Mouse (Mus musculus): ENCODE measurements at regions not wholly inside any gene's neighbourhood (a gene's known extent, or its start where the extent isn't known, plus 50 kb on each side); places are given as distances from the start of the nearest gene placed in this dataset.
A peak's percentile ranks its signal among the peaks of the same experiment; 100 is the strongest.

DNA sequence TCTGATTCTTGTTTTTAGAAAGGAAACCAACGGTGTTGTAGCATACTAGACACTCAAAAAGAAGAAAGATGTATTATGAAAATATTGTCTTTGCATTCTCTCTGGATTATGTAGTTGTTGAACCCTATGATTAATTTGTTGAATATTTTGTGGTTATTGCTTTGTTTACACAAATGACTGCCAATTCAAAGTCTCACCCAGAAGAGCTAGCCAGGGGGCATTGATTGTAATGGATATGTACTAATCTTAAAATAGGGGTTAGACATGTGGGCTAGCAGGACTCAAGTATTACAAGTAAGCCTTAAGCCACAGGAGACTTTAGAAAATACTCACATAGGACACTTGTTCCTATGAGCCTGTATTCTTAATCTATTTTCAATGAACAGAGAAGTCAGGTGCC lies 135.3 kb upstream of the Tnfaip3 start:
- no peak for DNase-seq (ENCODE audit: low read depth, low spot score)
- 86% methylated on average over 1 of the region's 1 CpGs for WGBS

DNA sequence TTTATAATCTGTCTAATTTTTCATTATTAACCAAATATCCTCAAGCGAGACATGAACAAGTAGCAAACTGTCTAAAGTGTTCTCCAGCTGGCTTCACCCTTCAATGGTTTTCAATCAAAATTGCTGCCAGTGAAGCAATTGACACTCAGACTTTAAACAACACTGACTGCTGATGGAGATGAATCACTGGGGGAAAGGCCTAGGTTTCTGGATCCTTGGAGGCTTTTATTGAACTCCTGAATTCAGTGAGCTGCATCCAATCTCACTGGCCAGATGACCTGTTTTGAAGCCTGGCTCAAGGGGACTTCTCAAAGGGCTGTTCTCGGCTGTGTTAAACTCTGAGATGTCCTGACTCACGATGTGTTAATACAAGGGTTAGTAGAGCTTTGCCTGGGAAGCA lies 134.5 kb upstream of the Tnfaip3 start:
- DNase-seq (ENCODE audit: low read depth, low spot score): no peak
- WGBS: 84% methylated on average over 3 of the region's 3 CpGs

DNA sequence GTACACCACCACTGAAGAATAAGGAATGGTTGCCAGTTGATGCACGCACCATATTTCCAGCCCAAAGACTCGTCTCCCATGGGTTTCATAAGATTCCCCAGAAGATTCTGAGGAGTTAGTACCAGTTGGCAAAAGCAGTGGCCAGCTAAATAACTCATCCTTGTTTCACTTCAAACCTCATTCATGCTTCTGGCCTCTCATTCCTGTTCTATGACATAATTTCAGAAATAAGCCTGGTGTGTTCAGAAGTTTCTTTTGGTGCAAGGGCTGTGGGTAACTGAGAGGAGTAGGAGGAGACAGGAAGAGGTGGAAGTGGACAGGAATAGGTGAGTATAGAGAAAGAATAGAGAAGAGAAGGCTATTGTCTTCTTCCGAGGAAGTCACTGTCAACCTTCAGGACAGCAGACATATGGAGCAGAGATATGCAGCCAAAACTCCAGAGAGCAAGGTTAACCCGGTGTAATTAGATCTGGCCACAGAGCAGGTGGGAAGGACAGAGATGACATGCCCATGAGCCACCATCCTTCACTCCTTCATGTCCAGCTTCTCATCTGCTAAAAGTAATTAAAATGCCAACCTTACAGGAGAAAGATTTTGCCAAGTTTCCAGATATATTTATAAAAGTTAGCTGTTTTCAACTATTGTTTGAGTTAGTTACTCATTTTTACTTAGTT lies 133.9 kb upstream of the Tnfaip3 start:
- 75% methylated on average over 4 of the region's 4 CpGs for WGBS
- no peak for DNase-seq (ENCODE audit: low read depth, low spot score)

DNA sequence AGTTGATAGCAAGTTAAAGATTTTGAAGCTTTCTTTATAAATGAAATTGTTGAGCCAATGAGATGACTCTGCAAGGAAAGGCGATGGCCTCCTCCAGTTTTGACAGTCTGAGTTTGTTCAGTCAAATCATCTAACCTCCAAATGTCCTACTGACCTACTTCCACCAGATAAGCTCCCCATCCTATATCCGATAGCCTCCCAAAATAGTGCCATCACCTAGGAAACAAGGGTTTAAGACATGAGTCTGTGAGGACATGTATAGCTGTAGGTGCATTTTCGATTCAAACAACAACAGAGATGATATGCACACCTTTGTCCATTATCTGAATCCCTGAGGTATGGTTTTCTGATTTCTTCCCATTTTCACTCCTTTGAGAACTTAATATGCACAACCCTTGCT lies 126.0 kb upstream of the Tnfaip3 start:
- DNase-seq (ENCODE audit: low read depth, low spot score): no peak
- 93% methylated on average over 3 of the region's 3 CpGs for WGBS

DNA sequence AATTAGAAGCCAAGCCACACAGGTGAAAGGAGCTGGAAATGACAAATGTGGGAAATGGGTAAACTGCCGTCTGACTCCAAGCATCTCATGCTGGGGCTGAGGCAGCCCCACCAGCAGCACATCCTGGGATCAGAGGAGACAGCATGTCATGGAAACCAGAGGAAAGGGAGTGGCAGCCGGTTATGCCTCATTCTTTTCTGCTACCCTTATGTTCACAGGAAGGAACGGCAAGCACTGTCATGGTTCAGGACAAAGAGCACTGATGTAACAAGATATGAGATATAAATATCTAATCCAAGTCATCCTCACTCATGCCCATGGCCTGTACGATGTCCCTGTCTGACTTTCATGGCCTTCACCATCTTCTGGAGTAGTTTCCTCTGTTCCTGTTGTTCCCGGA lies 125.2 kb upstream of the Tnfaip3 start:
- 72% methylated on average over 5 of the region's 5 CpGs for WGBS
- DNase-seq (ENCODE audit: low read depth, low spot score): no peak

DNA sequence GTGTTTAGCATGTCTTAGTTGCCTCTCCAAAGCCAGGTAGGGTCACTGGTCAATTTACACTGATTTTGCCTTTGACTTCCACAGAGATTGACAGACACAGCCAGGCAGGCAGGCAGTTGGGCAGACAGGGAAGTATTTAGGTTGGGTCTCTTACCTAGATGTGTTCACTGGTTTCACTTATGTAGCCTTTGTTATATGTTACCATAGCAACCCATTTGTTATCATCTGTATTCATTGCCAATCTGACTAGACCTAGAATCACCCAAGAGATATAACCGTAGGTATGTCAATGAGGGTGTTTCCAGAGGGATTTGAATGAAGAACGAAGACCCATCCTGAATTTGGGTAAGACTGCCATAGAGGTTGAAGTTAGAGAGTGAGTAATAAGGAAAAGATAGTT lies 123.8 kb upstream of the Tnfaip3 start:
- DNase-seq (ENCODE audit: low read depth, low spot score): no peak
- 67% methylated on average over 2 of the region's 2 CpGs for WGBS

DNA sequence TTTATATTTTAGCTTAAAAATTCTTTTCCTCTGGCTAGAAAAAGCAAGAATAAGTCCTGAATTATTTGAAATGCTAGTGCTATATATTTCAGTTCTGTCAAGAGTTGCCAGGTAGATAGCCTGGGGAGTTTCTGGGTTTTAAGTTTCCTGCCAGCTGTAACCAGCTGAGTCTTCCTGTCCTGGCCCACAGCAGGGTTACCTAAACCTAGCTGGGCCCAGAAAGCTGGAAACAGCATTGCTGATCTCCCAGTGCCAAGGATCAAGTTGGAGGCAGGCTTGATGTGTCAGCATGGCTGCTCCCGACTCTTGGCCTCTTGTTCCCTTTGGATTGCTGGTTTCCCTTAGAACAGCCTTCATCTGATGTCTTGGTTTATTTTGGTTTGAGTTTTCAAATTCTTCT lies 122.8 kb upstream of the Tnfaip3 start:
- 84% methylated on average over 1 of the region's 1 CpGs for WGBS
- DNase-seq (ENCODE audit: low read depth, low spot score): no peak

DNA sequence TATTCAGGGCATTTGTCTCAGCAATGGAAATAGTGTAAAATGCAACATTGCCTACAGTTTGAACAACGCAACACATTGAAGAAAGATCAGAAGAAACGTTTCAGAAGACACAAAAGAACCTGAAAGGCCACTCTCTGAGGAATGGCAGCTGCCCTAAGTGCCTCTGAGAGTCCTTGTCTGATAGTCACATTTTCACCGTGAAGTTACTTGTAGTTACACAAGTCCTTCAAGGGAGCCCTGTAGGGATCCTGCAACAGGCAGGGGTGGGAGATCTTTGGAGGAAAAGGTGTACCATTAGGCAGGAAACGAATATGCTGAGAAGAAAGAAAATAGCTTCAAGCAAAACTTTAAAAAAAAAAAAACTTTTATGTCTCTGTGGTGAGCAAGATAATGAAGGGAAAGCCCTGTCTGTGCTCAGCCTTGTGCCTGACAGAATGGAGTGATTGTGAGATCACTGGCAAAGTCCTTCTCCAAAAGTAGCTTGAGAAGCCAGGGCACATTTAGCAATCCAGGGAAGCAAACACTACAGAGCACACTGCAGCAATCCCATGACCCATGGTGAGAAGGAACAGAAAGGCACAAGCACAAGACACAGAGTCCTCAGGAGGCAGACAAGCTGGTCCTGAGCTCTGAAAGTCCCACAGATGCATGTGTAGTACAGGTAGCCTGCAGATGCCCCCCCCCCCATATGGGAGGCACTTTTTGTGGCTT lies 112.3 kb upstream of the Tnfaip3 start:
- WGBS: 69% methylated on average over 4 of the region's 4 CpGs
- no peak for DNase-seq (ENCODE audit: low read depth, low spot score)

DNA sequence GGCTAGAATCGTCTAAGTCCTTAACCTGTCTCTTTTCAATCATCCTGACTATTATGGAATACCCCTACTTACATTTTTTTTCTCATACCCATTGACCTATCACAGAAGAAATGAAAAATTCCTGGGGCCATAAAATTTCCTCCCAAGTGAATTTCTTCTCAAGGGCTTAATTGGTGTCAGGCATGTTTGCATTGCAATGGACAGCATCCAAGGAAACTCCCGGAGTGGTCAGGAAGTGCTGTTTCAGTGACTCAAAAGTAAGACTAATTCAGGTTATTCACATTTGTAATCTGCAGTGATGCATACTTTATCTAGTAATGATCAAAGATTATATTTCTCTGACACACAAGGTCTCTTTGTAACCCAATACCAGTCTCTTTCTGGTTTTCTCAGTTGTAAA lies 111.5 kb upstream of the Tnfaip3 start:
- no peak for DNase-seq (ENCODE audit: low read depth, low spot score)
- whole genome bisulfite sequencing: 19% methylated on average over 2 of the region's 2 CpGs

DNA sequence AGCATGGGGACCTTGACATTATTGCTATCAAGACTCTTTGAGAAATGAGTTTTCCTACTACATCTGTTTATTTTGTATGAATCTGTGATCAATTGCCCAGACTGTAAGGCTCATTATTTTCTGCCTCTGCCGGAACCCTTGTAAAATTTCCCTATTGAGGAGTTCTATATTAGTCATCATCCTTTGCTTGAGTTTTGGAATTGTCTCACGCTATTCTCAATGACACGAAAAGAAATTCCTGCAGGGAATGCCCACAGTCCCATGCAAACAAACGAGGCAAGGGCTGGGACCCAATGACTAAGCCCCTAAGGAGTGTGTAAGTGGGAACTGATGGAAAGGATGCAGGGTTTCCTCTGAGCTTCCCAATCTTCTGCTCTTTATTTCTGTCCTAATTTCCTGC lies 111.0 kb upstream of the Tnfaip3 start:
- 51% methylated on average over 4 of the region's 4 CpGs for WGBS

DNA sequence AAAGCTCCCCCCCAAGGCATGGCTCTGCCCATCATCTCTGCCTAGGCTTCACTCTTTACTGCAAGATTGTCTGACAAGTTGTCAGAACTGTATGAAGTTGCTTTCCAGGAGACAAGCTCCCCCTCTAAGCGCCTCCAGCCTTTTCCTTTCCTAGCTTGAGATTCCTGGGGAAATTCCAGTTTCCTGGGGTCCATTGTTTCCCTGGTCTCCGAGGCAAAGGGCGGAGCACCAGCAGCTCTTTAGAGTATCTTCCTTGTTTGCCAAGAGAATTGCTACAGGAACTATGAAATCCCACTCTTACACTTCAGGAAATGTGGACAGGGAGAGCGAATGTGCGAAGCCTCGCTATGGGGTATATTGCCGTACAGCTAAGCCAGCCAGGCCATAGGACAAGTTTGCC lies 108.2 kb upstream of the Tnfaip3 start:
- DNase-seq (ENCODE audit: low read depth, low spot score): no peak

More for the DNA sequence above, 111.0 kb upstream of the Tnfaip3 start:
- DNase-seq (ENCODE audit: low read depth, low spot score): no peak

DNA sequence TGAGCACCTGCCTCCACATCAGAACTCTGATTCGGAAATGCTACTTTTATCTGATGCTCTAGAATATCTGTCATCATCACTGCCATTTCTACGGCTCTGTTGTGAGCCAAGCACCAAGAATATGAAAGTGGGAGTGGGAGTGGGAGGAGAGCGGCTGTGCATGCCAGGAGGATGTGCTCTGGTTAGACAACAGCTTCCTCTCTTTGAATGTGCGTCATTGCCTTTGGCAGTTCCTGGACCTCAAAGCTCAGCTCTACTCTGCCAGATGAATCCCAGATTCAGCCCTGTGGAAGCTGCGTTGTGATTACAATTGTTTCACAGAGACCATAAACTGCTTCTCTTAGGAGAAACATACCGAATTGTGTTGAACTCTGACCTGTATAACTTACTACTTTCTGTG lies 106.8 kb upstream of the Tnfaip3 start:
- WGBS: 32% methylated on average over 6 of the region's 6 CpGs
- DNase-seq (ENCODE audit: low read depth, low spot score): no peak

More for the DNA sequence above, 108.2 kb upstream of the Tnfaip3 start:
- 57% methylated on average over 7 of the region's 7 CpGs for WGBS

DNA sequence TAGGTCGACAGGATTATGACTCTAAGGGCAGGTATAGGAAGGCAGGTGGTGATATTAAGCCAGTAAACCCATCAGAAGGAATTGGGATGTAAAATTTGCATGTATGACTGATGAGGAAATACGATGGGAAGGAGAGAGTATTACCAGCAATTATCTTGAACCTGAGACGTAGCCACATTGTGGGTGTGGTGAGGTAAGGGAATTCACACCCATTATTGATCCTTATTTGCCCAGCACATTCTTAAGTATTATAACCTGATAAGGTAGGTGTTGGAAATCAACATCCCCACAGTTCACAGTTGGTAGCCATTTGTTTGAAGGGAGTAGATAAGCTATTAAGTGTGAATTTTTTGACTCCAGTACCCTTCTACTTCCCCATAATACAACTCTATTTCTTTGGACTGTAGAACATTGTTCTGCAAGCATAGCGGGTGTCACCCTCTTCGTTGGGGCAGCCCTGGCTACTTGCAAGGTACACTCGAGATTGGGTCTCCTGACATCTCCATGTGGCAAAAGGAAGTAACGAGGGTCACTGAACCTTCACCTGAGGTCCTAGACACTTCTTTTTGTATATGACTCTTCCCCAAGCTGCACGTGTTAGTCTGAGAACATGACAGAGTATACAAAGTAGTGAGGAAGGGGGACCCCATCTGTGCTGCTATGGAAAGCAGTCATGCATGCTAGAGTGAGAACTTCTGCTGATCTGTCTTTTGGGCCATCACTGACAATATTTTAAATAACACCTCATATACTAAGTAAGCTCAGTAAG lies 104.0 kb upstream of the Tnfaip3 start:
- DNase-seq (ENCODE audit: low read depth, low spot score): no peak
- WGBS: 50% methylated on average over 8 of the region's 8 CpGs

DNA sequence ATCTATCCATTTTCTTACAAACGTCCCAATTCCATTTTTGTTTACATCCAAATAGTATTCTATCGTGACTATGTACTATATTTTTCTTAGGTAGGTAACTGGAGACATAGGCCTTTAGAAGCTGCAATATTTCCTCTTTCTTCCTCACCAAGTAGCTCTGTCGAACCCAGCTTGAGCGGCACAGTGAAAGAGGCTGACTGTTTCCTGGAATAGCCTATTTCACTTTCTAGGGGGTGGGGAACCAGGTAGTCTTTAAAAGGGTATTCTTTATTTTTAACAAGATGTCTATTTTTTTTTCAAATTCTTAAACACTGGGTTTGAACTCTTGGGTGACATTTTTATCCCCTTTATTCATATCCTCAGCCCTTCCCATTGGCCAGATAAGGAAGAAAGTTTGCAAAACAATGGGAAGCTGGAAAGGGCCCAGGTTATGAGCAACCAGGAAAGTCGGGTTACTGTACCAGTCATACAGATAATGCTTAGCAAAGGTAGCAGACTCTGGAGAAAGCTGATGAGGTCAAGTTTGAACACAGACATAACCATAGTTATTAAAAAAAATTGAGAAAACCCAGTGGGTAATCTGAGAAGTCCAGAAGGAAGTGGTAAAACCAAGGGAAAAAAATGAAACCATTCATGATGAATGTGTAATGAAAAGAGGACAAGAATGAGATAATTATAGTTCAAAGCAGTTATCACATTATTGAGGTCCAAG lies 103.3 kb upstream of the Tnfaip3 start:
- 61% methylated on average over 5 of the region's 5 CpGs for WGBS
- DNase-seq (ENCODE audit: low read depth, low spot score): no peak

DNA sequence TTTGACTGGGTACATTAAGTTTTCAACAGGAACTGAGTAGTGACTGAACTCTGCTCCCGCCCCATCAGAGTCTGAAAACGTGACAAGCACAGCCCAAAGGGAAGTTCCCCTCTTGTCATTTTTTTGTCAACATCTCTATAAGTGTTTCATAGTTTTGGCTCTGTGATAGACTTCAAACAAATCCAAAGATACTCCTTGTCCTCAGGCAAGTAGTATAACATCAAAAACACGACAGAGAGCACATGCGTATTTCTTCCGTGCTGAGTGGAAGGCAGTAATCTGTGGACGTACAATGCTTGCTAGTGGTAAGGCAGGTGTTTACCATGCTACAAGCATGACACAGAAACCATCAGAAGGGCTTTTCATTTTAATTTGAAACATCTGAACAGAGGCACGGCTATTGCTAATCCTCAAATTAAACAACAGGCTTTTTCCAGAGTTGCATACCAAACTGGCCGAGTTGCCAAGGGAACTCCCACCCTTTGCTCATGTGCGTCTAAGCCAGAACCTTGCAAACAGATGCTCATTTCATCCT lies 101.7 kb upstream of the Tnfaip3 start:
- no peak for DNase-seq (ENCODE audit: low read depth, low spot score)
- WGBS: 32% methylated on average over 9 of the region's 9 CpGs

DNA sequence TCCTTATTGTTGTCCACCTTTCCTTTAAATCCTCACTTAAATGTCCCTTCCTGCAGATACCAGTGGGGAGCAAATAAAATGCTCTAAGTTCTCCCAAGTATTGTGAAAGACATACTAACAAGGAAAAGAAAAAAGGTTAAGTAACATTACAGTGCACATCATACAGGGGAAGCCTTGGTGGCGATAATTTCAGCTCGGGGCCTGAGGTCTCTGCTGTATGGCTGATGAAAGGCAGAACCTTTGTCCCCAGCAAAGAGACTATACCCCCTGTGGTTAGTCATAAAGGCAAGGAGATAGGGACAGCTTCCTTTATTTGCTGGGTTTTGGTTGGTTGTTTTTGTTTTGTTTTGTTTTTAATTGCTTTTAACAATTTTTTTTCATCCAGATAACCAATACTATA lies 97.0 kb upstream of the Tnfaip3 start:
- no peak for DNase-seq (ENCODE audit: low read depth, low spot score)
- 62% methylated on average over 2 of the region's 2 CpGs for WGBS

DNA sequence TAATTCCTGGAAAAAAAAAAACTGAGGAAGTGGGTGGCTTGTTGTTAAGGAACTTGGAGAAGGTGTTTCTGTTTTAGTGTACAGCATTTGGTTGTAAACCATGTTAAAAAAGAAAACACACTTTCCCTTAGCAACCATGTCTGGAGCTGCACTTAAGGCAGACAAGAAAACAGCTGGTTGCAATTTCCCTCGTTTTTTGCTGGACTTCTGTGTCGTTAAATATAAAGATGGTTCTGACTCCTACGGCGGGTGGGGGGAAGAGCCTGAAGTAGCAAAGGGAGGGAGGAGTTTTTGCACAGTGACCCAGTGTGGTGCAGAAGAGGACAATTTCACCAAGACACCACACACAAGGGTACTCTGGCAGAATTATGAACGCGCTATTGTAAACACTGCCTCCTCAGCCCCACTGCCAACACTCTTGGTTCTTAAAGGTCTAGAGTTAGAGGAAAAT lies 89.8 kb upstream of the Tnfaip3 start:
- WGBS: 32% methylated on average over 6 of the region's 6 CpGs
- DNase-seq (ENCODE audit: low read depth, low spot score): no peak

DNA sequence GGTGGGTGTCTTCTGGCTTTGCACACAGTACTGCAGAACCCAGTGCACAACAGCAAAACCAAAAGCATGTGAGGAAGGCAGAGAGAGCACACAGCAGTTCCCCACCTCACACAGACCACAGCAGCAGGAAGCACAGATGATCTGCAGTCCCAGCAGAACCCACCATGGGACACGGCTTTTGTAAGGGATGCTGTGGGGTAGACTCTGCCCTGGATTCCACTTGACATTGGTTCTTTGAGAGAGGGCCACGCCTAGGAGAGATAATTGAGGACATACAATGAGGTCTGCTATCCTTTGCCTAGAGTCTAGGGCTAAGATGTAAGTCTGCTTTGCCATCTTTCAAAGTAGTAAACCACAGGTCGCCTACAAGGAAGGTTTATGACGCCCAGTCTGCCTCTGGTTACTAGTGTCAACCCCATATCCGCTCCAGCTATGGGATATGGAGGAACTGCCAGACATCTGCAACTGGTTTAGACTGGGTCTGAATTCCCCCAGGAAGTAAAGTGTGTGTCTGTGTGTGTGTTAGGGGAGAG lies 89.3 kb upstream of the Tnfaip3 start:
- WGBS: 33% methylated on average over 5 of the region's 5 CpGs
- DNase-seq (ENCODE audit: low read depth, low spot score): no peak

DNA sequence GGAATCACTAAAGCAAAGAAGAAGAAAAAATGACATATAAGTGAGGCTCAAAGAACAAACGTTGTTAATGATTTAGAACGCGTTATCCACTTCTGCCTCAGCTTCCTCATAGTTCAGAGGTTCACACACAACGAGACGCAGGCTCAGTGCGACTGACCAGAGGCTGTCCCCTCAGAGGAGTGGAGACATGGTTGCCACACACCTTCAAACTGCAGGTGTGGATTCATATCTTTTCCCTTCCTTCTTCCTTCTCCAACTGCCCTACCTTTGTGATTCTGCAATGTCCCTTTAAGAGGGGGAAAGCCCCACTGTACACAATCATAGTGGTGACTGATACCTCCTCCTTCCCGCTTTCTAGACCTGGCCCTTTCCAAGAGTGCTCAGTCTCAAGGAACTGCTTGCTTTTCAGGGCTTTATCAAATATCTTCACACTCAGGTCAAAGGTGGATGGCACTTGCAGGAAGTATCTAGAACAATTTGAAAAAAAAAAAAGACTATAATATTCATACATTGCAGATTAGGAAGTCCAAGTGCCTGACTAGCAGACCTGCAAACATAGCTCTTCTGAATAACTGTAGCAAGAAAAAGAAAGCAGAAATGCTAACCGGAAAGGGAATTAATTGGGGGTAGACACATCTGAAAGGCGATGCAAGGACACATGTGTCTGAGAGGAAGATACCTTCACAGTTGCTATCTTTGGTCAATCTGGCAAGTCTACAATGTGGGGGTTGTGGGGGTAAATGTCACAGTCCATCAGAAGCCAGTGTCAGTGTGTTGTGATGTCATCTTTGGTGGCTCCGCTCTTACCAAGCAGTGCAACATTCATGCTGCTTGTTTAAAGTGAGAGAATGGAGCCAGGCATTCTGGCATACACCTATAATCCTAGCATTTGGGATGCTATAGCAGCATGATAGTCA lies 84.2 kb upstream of the Tnfaip3 start:
- DNase-seq (ENCODE audit: low read depth, low spot score): peak; percentile 37
- WGBS: 38% methylated on average over 10 of the region's 10 CpGs
